Mouse (Mus musculus) frontal cortex, postnatal 25 days (tissue): ENCODE measurements around the gene Cd52.

ENCODE experiments used
- DNase-seq, 2 experiments: peaks; one replicate each; pipeline ENCODE4 v3.0.0; 2022; ENCODE audit warnings: low spot score in 2 of 2

The Cd52 gene

DNA sequence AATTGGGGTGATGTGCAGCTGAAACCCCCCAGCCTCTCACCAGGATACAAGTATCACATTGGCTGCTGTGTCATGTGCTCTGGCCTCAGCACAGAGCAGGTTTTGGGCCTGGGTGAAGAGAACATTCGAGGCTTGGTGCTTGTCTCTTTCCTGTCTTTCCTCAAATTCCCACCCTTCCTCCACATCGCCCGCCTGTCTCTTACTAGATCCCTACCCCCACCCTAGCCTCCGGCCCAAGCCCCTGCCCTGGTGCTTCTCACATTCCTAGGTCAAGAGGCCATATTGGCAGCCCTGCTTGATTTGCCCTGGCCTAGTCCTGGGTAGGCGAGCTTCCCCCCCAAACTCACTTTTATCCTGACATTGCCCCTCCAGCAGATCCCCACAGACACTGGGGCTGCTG, 24.2 kb upstream of the Cd52 start:
- no peak for DNase-seq

DNA sequence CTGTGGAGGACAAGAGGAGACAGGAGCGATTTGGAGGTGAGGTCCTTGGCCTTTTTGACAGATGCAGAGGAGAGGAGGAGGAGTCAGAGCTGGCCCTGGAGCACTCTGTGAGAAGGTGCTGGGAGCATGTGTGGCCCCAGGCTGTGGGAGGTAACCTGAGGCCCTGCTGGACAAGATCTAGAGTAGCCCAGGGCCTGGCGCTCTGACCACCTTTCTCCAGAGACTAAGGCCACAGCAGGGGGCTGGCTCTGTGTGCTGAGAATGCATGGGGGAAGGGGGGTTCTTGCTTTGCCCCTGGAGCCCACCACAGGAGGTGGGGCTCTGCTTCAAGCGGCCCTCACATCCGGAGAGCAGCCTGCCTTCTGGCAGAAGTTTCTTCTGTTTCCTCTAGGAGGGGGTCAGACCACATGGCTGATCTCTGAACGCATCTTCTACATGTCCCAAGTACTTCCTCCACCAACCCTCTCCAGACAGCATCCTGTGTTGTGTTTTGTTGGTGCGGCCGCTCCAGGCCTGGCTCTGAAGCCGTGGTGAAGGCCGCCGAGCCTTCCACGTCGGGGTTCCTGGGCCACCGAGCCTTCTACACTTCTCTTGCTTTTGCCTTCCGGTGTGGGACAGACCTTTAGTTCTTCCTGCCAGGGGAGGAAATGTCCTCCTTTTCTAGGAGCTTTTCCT, 23.4 kb upstream of the Cd52 start:
- no peak for DNase-seq

DNA sequence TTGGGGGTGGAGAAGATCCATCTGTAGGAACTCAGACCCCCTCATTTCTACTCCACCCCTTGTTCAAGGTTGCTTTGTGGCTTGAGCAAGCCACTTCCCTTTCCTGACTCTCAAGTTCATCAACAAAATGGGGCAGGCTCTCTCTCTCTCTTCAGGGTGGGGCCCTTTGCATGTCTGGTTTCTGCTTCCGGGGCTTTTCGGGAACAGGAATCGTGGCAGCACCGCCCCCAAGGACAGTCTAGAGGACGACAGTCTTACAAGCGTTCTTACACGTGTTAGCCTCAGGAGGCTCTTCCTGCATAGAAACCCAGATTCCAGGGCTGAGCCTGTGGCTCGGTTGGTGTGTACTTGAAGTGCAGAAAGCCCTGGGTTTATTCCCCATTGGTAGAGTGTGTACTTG, 22.1 kb upstream of the Cd52 start:
- no peak for DNase-seq

DNA sequence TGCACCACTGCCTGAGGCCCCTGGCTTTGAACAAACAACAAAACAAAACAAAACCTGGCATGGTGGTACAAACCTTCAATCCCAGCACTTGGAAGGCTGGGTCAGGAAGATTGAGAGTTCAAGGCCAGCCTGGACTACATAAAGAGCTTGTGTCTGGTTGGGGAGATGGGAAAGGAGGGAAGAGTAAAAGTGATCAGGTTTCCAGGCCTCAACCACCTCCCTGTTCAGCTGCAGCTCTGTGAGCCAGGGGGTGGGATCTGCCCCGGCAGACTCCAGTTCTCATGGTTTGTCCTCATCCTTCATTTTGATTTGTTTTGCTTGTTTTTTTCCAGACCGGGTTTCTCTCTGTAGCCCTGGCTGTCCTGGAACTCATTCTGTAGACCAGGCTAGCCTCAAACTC, 21.6 kb upstream of the Cd52 start:
- DNase-seq: no peak

DNA sequence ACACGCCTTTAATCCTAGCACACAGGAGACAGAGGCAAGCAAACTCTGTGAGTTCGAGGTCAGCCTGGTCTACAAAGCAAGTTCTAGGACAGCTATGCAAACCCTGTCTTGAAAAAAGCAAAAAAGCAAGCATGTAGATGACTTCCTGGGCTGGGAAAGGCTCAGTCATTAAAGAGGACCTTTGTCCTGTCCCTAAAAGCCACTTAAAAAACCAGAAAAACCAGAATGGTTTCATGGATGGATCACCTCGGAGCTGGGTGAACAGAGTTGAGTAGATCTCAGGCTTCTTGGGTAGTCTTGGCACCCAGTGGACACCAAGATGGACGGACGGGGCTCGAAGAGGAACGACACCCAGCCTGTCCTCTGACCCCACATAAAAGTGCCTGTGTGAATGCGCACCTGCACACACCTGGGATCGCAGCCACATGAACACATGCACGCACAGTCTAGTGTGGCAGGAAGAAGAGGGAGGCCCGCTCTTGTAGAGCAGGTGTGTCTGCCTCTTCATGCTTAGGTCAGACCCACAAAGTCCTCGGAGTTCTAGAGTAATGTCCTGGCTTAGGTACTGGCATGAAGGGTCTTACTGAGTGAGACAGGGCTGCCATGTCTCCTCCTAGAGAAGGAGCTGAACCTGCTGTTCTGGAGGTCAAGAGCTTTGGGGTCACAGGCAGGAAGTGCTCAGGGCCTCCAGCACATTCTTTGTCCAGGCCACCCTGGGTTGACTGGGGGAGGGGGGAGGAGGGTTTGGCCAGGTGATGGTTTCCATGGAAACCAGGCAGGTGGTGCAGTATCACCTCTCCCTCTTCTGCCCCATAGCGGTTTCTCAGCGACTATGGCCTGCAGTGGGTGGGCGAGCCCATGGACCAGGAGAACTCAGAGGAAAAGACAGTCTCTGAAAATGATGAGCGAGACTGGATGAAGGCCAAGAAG, 20.6 kb upstream of the Cd52 start:
- no peak for DNase-seq

DNA sequence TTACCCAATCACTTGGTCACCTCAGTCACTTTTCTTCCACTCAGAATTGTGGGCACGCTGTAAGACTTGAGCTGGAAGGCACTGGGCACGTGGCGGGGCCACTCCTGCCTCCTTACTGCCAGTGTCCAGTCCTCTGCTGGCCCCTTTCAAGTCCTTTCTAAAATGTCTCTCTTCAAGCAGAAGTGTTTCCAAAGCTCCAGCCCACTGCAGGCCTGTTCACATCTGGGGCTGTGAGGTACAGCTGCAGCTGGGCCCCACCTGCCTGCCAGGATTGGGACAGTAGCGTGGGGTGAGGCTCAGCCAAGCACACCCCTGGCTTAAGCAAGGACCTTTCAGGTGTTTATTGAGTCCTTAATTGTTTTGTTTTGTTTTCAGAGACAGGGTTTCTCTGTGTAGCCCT, 19.2 kb upstream of the Cd52 start:
- DNase-seq: no peak

DNA sequence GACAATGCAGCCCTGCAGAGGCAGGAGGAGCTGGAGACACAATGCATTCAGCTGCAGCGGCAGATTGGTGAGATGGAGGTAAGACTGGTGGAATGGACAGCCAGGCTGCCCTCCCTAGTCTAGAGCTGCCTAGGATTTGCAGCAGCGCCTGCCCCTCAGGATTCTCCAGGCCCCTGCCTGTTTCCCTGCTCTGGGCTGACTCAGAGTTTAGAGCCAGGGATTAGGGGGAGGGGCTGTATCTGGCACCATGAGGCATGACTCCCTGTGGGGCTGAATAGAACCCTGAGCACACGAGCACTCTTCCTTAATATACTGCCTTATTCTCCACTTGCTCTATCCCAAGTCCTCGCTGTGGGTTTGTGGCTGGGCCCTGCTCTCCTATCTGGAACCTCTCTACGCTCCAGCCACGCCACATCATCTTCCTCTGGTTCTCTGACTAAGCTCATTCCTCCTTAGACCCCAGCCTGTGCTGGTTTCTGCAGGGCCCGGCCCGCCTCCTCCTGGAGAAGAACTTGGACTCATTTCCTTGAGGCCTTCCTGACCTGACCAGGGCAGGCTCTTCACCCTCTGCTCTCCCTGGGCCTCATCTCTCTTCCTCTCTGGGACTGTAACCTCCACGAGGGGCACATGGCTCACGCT, 18.6 kb upstream of the Cd52 start:
- no peak for DNase-seq

DNA sequence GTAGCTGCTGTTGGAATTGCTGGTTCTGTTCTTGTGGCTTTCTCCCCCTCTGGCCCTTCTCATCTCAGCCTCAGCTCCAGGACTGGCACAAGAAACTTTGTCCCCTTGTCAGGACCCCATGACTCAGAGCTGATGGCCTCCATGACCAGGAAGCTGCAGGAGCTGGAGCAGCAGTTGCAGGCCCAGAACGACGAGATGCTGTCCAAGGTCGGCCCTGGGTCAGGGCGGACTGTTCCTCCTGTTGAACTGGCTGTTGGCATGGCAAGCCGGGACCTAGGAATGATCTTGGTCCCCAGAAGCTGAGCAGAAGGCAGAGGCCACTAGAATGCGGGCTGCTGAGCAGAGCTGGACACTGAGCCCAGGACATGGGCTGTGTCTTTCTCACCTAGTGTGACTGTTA, 17.5 kb upstream of the Cd52 start:
- no peak for DNase-seq

DNA sequence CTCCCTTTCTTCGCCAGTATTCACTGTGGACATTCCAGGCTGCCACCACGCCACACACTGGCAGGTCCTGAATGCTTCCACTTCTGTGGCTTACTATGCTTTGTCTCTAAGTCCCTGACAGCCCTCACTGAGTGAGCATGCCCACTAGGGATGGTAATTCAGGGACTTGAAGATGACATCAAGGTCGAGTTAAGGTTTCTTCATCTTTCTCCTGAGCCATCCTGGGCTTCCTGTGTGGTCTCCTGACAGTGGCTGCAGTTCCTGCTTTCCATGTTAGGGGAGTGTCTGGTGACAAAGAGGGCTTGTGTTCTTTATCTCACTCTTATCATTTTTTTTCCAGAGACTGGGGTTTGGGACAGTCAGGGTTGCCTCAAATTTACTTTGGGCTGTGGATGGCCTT, 15.8 kb upstream of the Cd52 start:
- no peak for DNase-seq

DNA sequence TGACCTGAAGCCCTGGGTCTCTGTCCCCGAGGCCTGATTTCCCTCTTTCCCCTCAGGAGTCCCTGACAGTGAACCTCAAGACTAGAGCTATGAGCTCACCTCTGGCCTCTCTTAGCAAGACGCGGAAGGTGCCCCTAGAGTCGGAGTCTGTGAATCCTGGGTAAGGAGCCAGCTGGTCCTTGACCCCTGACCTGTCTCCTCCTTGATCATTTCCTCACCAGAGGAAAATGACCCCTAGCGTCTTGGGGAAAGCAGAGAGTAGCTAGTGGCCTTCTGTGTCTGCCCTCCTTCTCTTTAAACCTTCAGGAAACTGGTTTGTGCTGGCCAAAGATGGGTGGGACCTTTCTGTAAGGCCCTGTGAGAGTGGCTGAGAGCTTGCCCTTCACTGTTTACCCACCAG, 13.3 kb upstream of the Cd52 start:
- no peak for DNase-seq

DNA sequence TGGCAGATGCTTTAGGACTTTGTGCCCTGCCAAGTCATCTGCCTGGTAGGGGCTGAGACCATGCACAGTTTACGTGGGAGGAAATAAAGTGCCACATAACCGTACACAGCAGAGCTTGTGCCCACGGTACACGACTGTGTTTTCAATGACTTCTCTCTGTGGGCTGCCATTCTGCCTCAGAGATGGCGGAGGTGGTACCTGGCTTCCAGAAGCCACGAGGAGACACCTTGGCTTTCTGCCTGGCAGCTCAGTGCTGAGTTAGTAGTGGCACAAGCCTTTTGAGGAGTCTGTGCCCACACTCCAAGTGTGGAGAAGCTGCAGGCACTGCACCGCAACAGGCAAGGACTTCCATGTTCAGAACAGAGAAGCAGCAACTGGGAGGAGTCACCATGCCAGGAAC, 12.8 kb upstream of the Cd52 start:
- DNase-seq: peak in 1 of 2 experiments; percentile 45

DNA sequence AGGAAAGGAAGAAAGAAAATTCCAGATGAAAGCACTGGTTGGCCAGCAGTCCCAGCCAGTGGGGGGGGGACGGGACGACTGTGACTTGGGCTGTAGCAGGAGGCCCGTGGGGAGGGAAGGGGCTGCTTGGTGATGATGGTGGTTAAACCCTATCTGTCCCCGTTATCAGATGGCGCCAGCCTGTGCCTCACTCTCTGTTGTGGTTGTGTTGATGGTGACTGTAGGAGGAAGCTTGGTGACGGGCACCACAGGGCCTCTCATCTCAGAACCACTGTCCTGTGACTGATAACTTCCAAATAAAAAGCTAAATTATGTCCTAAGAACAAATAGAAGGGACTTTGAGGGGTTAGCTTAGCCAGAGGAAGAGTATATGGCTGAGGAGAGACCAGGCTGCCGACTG, 11.2 kb upstream of the Cd52 start:
- no peak for DNase-seq

DNA sequence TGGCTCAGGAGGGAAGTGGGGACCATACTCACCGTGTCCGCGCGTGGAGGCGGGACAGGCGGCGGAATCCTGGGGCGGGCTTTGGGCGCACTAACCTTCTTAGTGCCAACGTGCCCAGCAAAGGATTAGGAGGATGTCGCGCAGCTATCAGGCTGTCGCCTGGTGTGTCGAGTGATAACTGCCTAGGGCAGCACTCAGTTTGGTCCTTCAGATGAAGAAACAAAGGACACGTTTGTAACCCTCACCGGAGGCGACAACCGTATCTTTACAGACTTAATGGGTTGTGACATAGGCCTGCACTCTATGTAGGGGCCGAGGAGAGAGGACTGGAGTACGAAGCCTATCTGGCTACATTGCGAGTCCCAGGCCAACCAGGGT, 7.8 kb upstream of the Cd52 start:
- DNase-seq: no peak

DNA sequence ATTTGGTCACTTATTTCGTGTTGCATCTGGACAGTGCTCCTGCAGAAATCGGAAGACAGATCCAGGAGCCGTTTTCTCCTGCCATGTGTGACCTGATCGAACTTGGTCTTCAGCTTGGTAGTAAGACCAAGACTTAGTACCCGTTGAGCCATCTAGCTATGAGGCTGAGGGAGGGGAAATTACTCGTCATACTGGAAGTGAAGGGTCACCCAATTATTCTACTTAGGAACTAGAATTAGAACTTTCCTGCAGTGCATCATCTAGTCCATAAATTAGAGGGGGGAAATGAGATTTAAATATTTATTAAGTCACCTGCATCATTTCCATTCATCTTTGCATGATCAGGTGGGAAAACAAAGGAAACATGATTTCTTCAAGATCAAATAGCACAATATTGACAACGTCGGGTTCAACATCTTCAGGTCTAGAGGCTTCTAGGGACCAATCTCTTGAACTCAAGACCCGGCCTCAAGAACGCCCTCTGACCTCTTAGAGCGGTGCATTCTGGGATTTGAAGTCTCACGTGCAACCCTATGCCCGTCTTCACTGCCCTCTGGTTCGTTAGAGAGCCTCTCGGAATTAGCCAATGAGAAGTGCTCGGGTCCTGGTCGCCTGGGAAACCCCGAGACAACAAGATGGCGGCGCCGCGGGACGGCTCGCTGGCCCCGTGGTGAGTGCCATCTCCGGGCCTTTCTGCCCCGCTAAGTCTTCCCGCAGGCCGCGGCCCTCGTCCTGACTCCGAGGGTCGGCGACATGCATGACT, 7.3 kb upstream of the Cd52 start, which contains the start of gene Ubxn11:
Ubxn11 (plus strand) TSS at position 592 of the 763 bp plus-strand sequence.
- DNase-seq: peak; percentile 79 to 87

DNA sequence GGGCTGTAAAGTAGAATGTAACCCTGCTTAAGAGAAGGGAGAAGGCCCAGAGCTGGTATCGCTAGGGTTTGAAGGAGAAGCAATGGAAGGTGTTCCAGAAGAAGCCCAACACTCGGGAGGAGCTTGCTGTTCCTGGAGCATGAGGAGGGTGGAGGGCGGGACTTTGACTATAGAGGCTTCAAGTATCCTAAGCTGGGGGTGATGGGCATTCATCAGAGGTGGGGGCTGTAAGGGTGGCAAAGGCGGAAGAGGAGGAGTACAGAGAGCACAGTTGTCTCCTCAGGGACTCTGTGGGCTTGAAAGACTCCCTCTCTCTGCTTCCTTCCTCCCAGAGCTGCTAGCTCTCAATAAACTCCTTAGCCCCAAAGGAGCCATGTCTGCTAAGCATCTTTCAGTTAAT, 5.4 kb upstream of the Cd52 start:
- no peak for DNase-seq

DNA sequence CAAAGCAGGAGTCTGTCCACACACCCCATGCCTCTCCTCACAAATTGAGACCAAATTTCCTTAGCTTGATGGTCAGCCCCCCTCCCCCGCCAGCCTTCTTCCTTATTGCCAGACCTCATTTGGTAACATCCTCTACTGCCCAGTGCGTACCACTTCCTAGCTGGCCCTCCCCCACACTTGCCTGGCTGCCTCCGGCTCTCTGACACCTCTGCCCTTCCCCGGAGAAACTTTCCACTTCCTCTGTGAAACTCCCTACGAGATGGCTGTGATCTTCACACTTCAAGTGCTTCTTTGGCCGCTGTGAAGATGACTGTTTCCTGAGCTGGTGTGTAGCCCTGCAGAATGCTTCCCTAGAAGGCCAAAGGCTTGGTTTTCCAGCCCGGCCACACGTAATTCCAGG, 3.7 kb upstream of the Cd52 start:
- DNase-seq: no peak

DNA sequence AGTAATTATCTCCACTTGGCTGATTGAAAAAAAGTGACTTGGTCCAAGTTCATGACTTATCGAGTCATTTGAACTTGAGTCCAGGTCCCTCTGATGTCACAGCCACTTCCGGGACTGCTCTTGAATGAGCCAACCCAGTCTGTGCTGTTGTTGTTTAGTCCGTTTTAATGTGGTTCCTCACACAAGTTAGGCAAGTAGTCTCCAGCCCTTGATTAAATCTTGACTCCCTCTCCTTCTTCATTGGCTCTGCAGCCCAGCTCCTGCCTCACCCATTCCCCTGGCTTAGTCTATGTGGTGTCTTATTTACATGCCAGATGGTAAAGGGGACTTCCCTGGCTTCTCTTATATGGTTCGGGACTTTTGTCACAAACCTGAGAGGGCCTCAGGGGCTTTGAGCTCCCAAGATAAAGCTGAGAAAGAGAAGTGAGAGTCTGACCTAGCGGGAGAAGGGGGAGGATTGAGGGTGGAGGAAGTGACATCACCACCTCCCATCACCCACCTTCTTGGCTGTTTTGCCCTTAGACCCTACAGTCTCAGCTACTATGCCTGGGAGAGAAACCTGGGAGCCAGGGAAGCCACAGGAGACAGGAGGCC, 2.2 kb upstream of the Cd52 start:
- DNase-seq: no peak

DNA sequence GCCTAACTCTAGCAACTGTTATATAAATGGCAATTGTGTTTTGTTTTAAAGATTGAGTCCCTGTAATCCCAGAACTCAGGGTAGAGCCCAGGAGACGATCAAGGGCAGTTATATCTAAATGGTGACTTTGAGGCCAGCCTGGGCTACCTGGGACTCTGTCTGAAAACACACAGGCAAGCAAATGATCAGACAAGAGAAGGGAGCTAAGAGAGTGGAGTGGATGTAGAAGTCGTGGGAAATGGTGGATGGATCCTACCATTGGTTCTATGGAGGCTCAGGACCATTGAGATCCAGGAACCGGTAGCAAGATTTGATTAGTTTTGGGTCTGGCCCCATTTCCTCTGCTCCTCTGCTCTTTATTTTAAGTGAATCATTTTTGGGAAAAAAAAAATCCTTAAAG, 1.2 kb upstream of the Cd52 start:
- no peak for DNase-seq

DNA sequence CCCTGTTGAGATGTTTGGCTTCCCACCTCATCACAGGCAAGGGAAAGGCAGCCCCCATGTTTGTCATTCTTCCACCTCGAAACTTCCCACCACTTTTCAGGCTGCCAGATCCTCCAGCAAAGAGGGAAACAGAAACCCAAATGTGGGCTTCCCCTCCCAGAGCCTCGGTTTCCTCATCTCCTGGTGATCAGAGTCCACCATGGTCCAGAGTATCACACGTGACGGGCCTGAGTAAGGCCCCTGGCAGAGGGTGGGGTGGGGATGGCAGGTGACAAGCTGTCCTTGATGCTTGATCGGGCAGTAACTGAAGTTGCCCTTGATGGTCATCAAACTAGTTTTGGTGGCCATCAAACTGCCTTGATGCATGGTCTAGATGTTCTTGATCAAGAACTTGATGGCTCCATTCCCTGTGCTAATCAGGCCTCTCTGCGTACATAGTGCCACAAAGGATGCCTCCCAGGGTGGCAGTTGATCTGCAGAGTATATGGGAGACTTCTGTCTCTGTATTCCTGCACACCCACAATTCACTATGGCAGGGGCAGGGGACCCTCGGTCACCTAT, 798 bp downstream of the Cd52 start:
- no peak for DNase-seq

DNA sequence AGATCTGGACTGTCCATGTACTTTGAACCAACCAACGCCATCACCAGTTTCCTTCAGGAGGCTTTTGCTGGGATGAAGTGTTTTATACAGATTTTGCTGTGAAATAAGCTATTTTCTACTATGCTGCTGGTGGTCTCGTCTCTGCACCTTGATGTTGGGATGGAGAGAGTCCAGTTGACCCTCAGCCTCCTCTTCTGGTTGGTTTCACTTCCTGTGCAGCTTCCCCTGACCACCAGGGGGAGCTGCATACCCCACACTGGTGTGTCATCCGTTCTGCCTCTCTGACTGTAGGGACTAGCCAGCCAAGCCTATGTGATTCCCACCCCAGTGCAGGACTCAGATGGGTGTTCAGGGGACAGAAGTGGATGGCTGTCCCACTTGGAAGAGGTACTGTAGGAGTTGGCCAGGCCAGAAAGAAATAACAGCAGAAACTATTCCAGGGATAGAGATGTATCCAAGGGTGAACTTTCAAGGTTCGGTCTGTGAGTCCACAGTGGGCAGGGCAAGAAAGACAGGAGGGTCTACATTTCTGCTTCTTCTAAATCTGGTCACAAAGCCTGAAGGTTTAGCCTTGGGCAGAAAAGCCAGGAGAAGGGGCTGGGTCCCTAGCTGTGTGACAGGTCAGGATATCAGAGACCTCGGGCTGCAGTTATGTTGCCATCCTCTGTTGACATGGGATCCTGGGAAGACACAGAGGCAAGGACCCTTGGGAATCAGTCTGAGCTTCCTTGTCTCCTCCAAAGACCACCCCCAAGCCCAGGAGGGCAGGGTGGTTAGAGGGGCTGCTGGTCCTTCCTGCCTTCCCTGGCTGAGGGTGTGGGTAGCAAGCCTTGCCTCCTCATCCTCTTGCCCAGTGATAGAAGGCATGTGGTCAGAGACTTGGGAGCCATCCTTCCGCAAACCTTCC, 2.2 kb downstream of the Cd52 start:
- peak in 1 of 2 experiments; percentile 34 for DNase-seq
